Mouse (Mus musculus): ENCODE data around the gene Nkx3-2.
A peak's percentile ranks its signal among the peaks of the same experiment; 100 is the strongest.

Nkx3-2 gene

DNA sequence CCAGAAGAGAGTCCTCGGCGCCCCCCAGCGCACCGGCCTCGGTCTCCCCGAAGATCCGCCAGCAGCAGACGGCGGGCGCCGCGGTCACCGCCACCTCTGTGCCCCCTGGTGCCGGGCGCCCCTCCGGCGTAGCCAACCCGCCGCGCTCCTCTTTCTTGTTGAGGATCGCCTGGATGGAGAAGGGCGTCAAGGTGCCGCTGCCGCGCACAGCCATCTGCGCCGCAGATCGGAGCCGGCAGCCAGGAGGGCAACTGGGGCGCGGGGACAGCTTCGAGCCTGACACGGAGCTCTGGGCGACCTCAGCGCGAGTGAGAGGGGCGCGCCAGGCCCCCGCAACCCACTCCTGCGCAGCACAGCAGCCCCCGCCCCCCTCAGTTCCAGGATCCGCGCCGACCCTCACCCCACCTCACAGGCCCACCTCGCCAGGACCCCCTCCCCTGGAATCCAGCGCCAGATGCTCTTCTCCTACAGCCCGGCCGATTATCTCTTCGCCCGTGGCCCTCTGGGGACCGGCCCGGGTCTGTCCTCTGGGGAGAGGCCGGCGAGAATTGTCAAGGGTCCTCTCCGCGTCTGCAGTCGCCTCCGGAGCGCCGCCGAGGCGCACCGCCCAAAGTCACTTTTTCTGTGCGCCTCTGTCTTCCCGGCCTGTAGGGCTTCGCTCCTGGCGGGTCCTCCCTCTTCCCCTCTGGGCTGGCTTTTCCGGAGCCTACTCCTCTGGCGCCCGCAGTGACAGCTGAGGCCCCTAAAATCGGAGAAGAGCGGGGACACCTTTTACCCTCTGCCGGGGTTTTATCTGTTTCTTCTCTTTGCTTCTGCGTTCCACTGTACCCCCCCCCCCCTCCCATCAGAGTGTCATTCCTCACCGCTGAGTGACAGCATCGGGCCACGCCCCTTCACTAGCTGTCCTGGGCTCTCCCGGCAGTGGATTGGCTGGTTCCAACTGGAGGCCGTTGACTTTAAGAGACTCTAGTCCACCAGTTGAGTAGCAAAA lies at the start of gene Nkx3-2:
Nkx3-2 (minus strand) TSS at position 771 of the 991 bp plus-strand sequence.
- no peak for DNase-seq (ENCODE audit: low spot score)

GRCm38 (mm10) chr5:41812516-41812915 lies 48.2 kb upstream of the Nkx3-2 start:
- no peak for DNase-seq (ENCODE audit: low spot score)

- DNase-seq (ENCODE audit: low spot score), result no peak
These were observed 47.0 kb upstream of the Nkx3-2 start for GRCm38 (mm10) chr5:41811279-41811678.

DNA sequence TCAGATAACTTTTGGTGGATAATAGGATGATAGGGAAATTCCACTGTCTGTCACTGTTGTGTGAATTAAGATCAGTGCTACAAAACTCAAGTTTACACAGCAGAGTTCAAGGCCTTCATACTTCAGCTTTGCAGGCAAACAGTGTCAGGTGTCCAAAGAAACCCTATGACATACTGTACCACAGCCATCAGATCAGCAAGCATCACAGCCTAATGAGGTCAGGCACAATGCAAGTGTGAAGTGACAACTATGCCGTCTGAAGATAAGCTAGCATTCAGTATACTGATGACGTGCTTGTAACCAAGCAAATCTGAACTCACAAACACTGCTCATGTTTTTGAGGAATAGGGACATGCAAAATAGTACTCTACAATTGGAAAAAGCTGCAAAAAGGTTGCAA lies 43.1 kb upstream of the Nkx3-2 start:
- no peak for DNase-seq (ENCODE audit: low spot score)

GRCm38 (mm10) chr5:41806176-41806575 lies 41.9 kb upstream of the Nkx3-2 start:
- DNase-seq (ENCODE audit: low spot score), result no peak

DNA sequence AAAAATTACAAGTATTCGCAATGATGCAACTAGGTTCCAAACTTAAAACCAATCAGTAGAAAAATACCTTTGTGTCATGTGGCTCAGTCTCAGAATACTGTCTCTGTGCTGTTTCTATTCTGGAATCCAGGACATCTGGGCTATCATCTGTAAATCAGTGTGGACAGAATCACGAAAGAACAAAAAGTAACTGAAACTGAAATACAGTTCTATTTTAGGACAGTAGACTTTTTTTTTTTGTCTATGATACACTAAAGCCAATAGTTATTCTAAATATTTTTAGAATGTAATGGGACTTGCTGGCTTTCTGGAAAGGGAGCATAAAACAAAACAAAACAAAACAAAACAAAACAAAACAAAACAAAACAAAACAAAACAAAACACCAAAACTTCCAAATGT lies 40.8 kb upstream of the Nkx3-2 start:
- no peak for DNase-seq (ENCODE audit: low spot score)

DNA sequence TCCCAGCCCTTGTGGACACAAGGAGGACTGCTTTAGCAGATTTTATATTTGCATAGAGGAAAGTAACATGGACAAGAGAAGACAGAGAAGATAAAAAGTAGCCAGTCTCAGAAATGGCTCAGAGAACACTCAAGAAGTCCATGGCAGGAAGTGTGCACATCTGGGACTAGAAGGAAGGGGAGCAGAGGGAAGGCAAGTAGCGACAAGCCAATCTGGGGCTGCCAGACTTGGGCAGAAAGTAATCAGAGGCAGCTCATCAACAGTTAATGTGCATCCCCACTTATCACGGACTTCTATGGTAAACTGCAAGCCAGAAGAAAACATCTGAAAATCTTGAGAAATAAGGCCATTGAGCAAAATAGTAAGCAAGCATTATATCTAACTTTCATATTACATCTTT lies 40.3 kb upstream of the Nkx3-2 start:
- no peak for DNase-seq (ENCODE audit: low spot score)

GRCm38 (mm10) chr5:41801622-41802021 lies 37.3 kb upstream of the Nkx3-2 start:
- DNase-seq (ENCODE audit: low spot score), result no peak

GRCm38 (mm10) chr5:41794434-41794833 lies 30.1 kb upstream of the Nkx3-2 start:
- DNase-seq (ENCODE audit: low spot score), result no peak

DNA sequence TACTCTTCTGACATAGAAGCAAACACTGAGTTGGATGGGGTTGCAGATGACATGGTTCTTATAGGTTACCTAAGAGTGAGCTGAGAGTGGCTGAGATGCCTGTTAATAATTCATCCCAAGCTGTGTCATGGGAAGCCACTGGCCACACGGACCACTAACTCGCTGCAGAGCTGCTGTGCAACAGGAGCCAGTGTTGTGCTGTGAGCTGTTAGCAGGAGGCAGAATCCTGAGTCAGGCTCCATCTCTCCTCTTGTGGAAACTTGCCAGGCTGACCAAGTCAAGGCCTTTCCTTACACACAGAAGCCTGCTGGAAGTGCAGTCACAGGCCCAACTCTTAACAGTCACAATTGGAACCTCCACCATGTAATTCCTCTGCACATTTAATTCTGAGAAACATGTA lies 26.2 kb upstream of the Nkx3-2 start:
- DNase-seq (ENCODE audit: low spot score), result no peak

GRCm38 (mm10) chr5:41788877-41789276 lies 24.6 kb upstream of the Nkx3-2 start:
- no peak for DNase-seq (ENCODE audit: low spot score)

DNA sequence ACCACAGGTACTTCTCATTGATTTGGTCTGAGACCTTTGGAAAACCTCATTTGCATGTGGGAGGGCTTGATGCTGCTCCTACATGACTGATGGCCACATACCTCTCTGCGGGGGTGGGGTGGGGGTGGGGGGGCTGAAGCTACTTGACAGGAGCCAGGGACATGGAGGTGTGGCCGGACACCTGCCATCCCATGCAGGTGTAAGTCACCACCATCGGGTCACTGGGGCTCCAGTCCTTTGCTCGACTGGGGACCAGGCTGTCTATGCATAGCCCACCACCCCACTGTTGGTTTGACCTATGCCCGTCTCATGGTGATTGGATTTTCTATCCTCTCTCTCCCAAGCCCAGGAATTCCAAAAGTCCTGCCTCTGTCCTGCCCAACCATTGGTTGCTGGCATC lies 17.6 kb upstream of the Nkx3-2 start:
- no peak for DNase-seq (ENCODE audit: low spot score)

- DNase-seq (ENCODE audit: low spot score), result no peak
These were observed 15.7 kb upstream of the Nkx3-2 start for GRCm38 (mm10) chr5:41780026-41780425.

DNA sequence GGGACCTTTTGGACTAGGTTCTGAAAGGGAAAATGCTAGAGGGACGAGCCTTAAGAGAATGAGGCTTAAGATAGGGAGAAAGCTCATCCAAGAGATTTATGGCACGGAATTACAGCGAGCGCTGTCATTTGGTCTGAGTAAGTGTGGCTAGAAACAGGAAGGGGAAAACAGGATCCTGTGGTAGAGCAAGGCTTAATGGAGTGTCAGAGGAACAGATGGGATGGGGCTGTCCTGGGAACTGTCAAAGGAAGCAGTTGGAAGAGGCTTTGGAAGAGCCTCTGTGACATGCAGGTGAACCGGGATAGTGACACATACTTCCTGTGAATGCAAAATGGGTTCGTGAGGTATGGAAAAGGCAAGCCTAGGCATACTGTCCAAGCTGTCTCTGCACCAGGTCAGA lies 11.4 kb upstream of the Nkx3-2 start:
- no peak for DNase-seq (ENCODE audit: low spot score)

- DNase-seq (ENCODE audit: low spot score), result no peak
These were observed 11.0 kb upstream of the Nkx3-2 start for GRCm38 (mm10) chr5:41775273-41775672.

DNA sequence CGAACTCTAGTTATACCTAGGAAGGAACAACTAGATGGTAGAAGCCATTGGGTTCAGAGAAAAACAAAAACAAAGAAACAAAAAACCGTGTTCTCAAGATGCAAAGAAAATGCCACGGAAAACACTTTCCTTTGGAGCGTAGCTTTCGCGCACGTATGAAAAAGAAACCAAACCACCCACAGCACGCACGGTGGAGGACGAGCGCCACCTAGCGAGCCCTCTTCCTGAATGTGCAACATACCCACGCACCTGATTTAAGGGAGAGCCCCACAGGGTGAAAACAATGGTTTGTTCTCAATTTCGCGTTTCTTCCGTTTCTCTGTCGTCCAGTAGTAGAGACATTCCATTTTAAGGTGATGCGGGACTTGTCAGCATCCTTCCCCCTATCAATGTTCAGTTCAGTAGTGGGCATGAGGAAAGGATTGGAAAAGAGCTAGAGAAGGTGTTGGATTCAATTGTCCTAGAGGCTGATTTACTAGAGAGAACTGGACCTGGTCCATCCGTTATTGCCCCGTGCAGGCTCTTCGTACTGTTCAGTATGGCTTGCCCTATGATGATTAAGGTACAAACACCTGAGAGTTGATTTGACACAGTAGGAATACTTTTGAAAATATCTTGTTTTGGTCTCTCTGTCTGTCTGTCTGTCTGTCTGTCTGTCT lies 4.2 kb upstream of the Nkx3-2 start:
- DNase-seq (ENCODE audit: low spot score), result peak; percentile 90

- no peak for DNase-seq (ENCODE audit: low spot score)
These were observed 3.2 kb upstream of the Nkx3-2 start for GRCm38 (mm10) chr5:41767296-41768200.

GRCm38 (mm10) chr5:41766406-41767010 lies 2.2 kb upstream of the Nkx3-2 start:
- no peak for DNase-seq (ENCODE audit: low spot score)

- no peak for DNase-seq (ENCODE audit: low spot score)
These were observed 1.5 kb upstream of the Nkx3-2 start for GRCm38 (mm10) chr5:41765626-41766405.

- no peak for DNase-seq (ENCODE audit: low spot score)
These were observed 1.2 kb downstream of the Nkx3-2 start for GRCm38 (mm10) chr5:41762947-41763730.

Measured in layer of hippocampus, adult 11-12 months (tissue).